16 mouse cellular contexts compared by ENCODE assay signal in the genomic region with DNA sequence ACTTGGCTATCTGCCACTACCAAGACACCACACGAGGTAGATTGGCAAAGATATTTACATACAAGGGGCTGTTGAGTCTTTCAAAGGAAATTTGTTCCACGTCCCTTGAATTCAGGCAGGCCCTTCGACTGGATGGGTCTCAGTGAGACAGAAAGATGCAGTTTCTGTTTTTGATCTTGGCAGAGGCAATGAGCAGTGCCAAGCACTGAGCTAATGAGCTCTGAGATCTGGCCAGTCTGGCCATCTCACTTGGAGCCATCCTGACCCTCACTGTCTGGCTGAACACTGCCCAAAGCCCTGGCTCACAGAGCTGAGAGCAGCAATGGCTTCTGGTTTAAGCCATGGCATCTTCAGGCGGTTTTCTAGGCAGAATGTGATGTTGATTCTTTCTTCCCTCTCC.
DNase-seq lines count a peak whose midpoint lies in the region; ATAC-seq and TF ChIP-seq lines count a peak whose summit lies in the region.
"Had no signal": no experiment of that assay in that cellular context is flagged by ENCODE, and none has a peak within 500 bp of the region (broad histone marks: within the 10 kb centered on the region; RNA-seq: fewer than 3 reads in every experiment).

No protein-coding gene starts in this region.

- DNase-seq in embryonic facial prominence, embryonic 10.5 days (ENCODE audit: low spot score), result no peak
- no peak for DNase-seq in left cerebral cortex, adult 2 months (ENCODE audit: extremely low spot score in 1 of 2, low spot score in 2 of 2)
- no peak for DNase-seq in left cerebral cortex, adult 11 months (ENCODE audit: low spot score)
- DNase-seq in cerebellum, postnatal 10 days, result peak; percentile 71 to 77
- no peak for DNase-seq in midbrain, embryonic 14.5 days
- no peak for DNase-seq in c-Kit-positive CD71-positive TER-119-positive erythroid progenitor cells, embryonic 14.5 days (ENCODE audit: low spot score)
- DNase-seq in frontal cortex, postnatal 36 days (ENCODE audit: low spot score in 2 of 2), result no peak
- DNase-seq: heart, adult 11 months; kidney, postnatal 10 days; liver, embryonic 13.5 days had no signal

- intact Hi-C loops in left cerebral cortex, adult 2 months (cut with DNase I), result no loop called here

- no peak overlapping the region for H3K9ac ChIP-seq in embryonic facial prominence, embryonic 13.5 days
- no peak overlapping the region for H3K9ac ChIP-seq in midbrain, embryonic 14.5 days (replicated peaks; ENCODE audit: low read length)
- H3K9ac ChIP-seq: liver, embryonic 13.5 days had no signal

- ATAC-seq in embryonic facial prominence, embryonic 13.5 days (ENCODE audit: insufficient number of reproducible peaks, insufficient read depth, low FRiP score, low TSS enrichment, low read depth), result no peak
- ATAC-seq in midbrain, embryonic 14.5 days (ENCODE audit: low FRiP score, low TSS enrichment), result no peak
- ATAC-seq: activated CD4-positive, CD25-positive, alpha-beta regulatory T cell, adult 4 months; intestine, postnatal 0 days had no signal

- no peak overlapping the region for H3K4me2 ChIP-seq in embryonic facial prominence, embryonic 13.5 days
- no peak overlapping the region for H3K4me2 ChIP-seq in midbrain, embryonic 14.5 days (ENCODE audit: low read length)
- H3K4me2 ChIP-seq: hindbrain, embryonic 13.5 days; liver, embryonic 13.5 days had no signal

- peaks cover 37% of the 10 kb centered on the region for H3K4me1 ChIP-seq in embryonic facial prominence, embryonic 13.5 days
- H3K4me1 ChIP-seq in embryonic facial prominence, embryonic 10.5 days, result peaks cover 37% of the 10 kb centered on the region
- H3K4me1 ChIP-seq in midbrain, embryonic 14.5 days (ENCODE audit: control insufficient read depth, insufficient read depth, low read length), result peaks cover 43% of the 10 kb centered on the region

- no peaks in the 10 kb centered on the region for H3K9me3 ChIP-seq in embryonic facial prominence, embryonic 13.5 days
- H3K9me3 ChIP-seq in embryonic facial prominence, embryonic 10.5 days, result no peaks in the 10 kb centered on the region
- no peaks in the 10 kb centered on the region for H3K9me3 ChIP-seq in midbrain, embryonic 14.5 days (ENCODE audit: control insufficient read depth, low read length)
- H3K9me3 ChIP-seq: hindbrain, embryonic 13.5 days; limb, embryonic 10.5 days; liver, embryonic 13.5 days; megakaryocyte, embryonic 14.5 days had no signal

- H3K4me3 ChIP-seq in embryonic facial prominence, embryonic 13.5 days, result no peak overlapping the region
- H3K4me3 ChIP-seq in embryonic facial prominence, embryonic 10.5 days, result no peak overlapping the region
- H3K4me3 ChIP-seq in left cerebral cortex, adult 2 months, result no peak overlapping the region
- no peak overlapping the region for H3K4me3 ChIP-seq in midbrain, embryonic 14.5 days (replicated peaks; ENCODE audit: low read depth, low read length)
- H3K4me3 ChIP-seq: hindbrain, embryonic 13.5 days; limb, embryonic 10.5 days; liver, embryonic 13.5 days; megakaryocyte, embryonic 14.5 days had no signal

- H3K36me3 ChIP-seq in embryonic facial prominence, embryonic 13.5 days, result no peaks in the 10 kb centered on the region
- no peaks in the 10 kb centered on the region for H3K36me3 ChIP-seq in embryonic facial prominence, embryonic 10.5 days (replicated peaks)
- no peaks in the 10 kb centered on the region for H3K36me3 ChIP-seq in midbrain, embryonic 14.5 days (ENCODE audit: control insufficient read depth, insufficient read depth, low read length)
- H3K36me3 ChIP-seq: hindbrain, embryonic 13.5 days; limb, embryonic 10.5 days; liver, embryonic 13.5 days had no signal

- no peak for TF ChIP-seq CTCF in left cerebral cortex, adult 2 months (IDR thresholded peaks at IDR 0.05)

- H3K27me3 ChIP-seq in embryonic facial prominence, embryonic 13.5 days, result no peaks in the 10 kb centered on the region
- H3K27me3 ChIP-seq in embryonic facial prominence, embryonic 10.5 days (replicated peaks; ENCODE audit: low read depth, poor library complexity, severe bottlenecking), result no peaks in the 10 kb centered on the region; the same call in 1 of the 2 replicates
- H3K27me3 ChIP-seq in midbrain, embryonic 14.5 days (ENCODE audit: control insufficient read depth, insufficient read depth, low read length), result no peaks in the 10 kb centered on the region
- H3K27me3 ChIP-seq: hindbrain, embryonic 13.5 days; liver, embryonic 13.5 days had no signal

- H3K27ac ChIP-seq in embryonic facial prominence, embryonic 13.5 days, result peak overlapping the region; percentile 4; the same call in 1 of the 2 replicates
- no peak overlapping the region for H3K27ac ChIP-seq in embryonic facial prominence, embryonic 10.5 days (replicated peaks)
- peak overlapping the region; percentile 94 for H3K27ac ChIP-seq in left cerebral cortex, adult 2 months
- peak overlapping the region; percentile 78; the same call in 1 of the 2 replicates for H3K27ac ChIP-seq in midbrain, embryonic 14.5 days (replicated peaks; ENCODE audit: low read depth, low read length)
- H3K27ac ChIP-seq: limb, embryonic 10.5 days; liver, embryonic 13.5 days had no signal

- 55% methylated on average over 4 of the region's 4 CpGs for WGBS in embryonic facial prominence, embryonic 13.5 days
- 79% methylated on average over 4 of the region's 4 CpGs for WGBS in embryonic facial prominence, embryonic 10.5 days
- whole genome bisulfite sequencing in midbrain, embryonic 14.5 days, result 68% methylated on average over 4 of the region's 4 CpGs

Comparison
In these comparisons a context has a peak if more than half of its experiments do, and no peak if none do; other contexts are left out.
1. DNase-seq: peak in cerebellum, postnatal 10 days (2 of 2); none in embryonic facial prominence, embryonic 10.5 days (single experiment), left cerebral cortex, adult 2 months (0 of 2), left cerebral cortex, adult 11 months (single experiment), midbrain, embryonic 14.5 days (single experiment), c-Kit-positive CD71-positive TER-119-positive erythroid progenitor cells, embryonic 14.5 days (single experiment) and frontal cortex, postnatal 36 days (0 of 2).